Mouse (Mus musculus) lung, embryonic 14.5 days (tissue): ENCODE results near the gene Msh6. TPM values are rescaled to one million over a fixed set of nuclear protein-coding genes. Genes with fewer than 3 reads are reported as not detected.

ENCODE experiments used
- ATAC-seq: fragments of 200-750 bp; cut with Nextera tagmentation; 2 replicates; pipeline ENCODE4 v1.8.0; 2017; ENCODE audit warnings: mild to moderate bottlenecking, moderate TSS enrichment, moderate library complexity; ENCODE audit not compliant: insufficient read depth
- DNase-seq: peaks from one replicate; pipeline ENCODE4 v3.0.0-alpha.2; 2015
- H3K27ac ChIP-seq: fragments of 300-500 bp; sonication (generic); 2 replicates; pipeline ENCODE4 v1.5.1; 2014; ENCODE audit warnings: low read depth, mild to moderate bottlenecking, moderate library complexity
- H3K27me3 ChIP-seq: fragments of 300-500 bp; sonication (generic); 2 replicates; pipeline ENCODE4 v1.6.1; 2014; ENCODE audit warnings: low read length, control low read depth; ENCODE audit not compliant: insufficient read depth
- H3K36me3 ChIP-seq: fragments of 300-500 bp; sonication (generic); 2 replicates; pipeline ENCODE4 v1.6.1; 2014; ENCODE audit warnings: control low read depth; ENCODE audit not compliant: insufficient read depth
- H3K4me1 ChIP-seq: fragments of 300-500 bp; sonication (generic); 2 replicates; pipeline ENCODE4 v1.6.1; 2014; ENCODE audit warnings: antibody characterized with exemption, control low read depth; ENCODE audit not compliant: insufficient read depth
- H3K4me2 ChIP-seq: fragments of 300-500 bp; sonication (generic); 2 replicates; pipeline ENCODE4 v1.6.1; 2014; ENCODE audit warnings: mild to moderate bottlenecking
- H3K4me3 ChIP-seq: fragments of 300-500 bp; sonication (generic); 2 replicates; pipeline ENCODE4 v1.5.1; 2014; ENCODE audit warnings: low read depth, low read length
- H3K9ac ChIP-seq: fragments of 300-500 bp; sonication (generic); 2 replicates; pipeline ENCODE4 v1.6.1; 2014
- H3K9me3 ChIP-seq: fragments of 300-500 bp; sonication (generic); 2 replicates; pipeline ENCODE4 v1.6.1; 2016; ENCODE audit warnings: low read depth, low read length, control low read depth
- CTCF ChIP-seq: IDR thresholded peaks from 2 replicates; pipeline ENCODE4 v1.5.1; 2016; ENCODE audit warnings: antibody characterized with exemption, low read depth
- WGBS: fragments of 180-500 bp; shearing (Covaris S2); extraction: QIAGEN DNeasy Blood & Tissue Kit; methylation state at CpG from one replicate; pipeline ENCODE4 v1.1.7; 2014; 5-methylcytosine and 5-hydroxymethylcytosine counted together
- polyA plus RNA-seq: library from polyadenylated mRNA; unstranded; fragments of >200 nt; fragmentation: Nextera tagmentation; extraction: Ambion mirVana; gene quantifications from 2 replicates; pipeline ENCODE4 v1.2.1, GENCODE M21; 2014

Gene Msh6
- polyA plus RNA-seq, 1 experiment from 2014 or later, result 69.8 TPM

DNA sequence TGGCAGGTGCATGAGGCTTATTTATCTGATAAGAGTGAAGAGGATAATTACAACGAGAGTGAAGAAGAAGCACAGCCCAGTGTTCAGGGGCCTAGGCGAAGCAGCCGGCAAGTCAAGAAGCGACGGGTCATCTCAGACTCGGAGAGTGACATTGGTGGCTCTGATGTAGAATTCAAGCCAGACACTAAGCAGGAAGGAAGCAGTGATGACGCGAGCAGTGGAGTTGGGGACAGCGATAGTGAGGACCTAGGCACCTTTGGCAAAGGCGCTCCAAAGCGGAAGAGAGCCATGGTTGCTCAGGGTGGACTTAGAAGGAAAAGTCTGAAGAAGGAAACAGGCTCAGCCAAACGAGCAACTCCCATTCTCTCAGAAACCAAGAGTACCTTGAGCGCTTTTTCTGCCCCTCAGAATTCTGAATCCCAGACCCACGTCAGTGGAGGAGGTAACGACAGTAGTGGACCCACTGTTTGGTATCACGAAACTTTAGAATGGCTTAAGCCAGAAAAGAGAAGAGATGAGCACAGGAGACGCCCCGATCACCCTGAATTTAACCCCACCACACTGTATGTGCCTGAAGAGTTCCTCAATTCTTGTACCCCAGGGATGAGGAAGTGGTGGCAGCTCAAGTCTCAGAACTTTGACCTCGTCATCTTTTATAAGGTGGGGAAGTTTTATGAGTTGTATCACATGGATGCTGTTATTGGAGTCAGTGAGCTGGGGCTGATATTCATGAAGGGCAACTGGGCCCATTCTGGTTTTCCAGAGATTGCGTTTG lies 9.8 kb downstream of the Msh6 start:
- peaks cover 92% of the 10 kb centered on the region for H3K36me3 ChIP-seq
- H3K4me3 ChIP-seq, result no peak overlapping the region
- ATAC-seq (no peak), DNase-seq (no peak)
- no peak overlapping the region for H3K9ac ChIP-seq
- H3K4me2 ChIP-seq, result no peak overlapping the region
- no peaks in the 10 kb centered on the region for H3K27me3 ChIP-seq
- no peaks in the 10 kb centered on the region for H3K9me3 ChIP-seq
- TF ChIP-seq CTCF, result no peak
- WGBS, result 90% methylated on average over 20 of the region's 20 CpGs
- no peaks in the 10 kb centered on the region for H3K4me1 ChIP-seq
- no peak overlapping the region for H3K27ac ChIP-seq

DNA sequence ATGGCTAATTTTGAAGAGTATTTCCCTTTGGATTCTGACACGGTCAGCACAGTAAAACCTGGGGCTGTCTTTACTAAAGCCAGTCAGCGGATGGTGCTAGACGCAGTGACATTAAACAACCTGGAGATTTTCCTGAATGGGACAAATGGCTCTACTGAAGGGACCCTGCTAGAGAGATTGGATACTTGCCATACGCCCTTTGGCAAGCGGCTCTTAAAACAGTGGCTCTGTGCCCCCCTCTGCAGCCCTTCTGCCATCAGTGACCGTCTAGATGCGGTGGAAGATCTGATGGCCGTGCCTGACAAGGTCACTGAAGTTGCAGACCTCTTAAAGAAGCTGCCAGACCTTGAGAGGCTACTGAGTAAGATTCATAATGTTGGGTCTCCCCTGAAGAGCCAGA lies 11.1 kb downstream of the Msh6 start:
- WGBS, result 84% methylated on average over 8 of the region's 8 CpGs
- DNase-seq (no peak), ATAC-seq (no peak)
- no peaks in the 10 kb centered on the region for H3K27me3 ChIP-seq
- H3K4me1 ChIP-seq, result no peaks in the 10 kb centered on the region
- no peak overlapping the region for H3K27ac ChIP-seq
- TF ChIP-seq CTCF, result no peak
- no peak overlapping the region for H3K9ac ChIP-seq
- H3K4me2 ChIP-seq, result no peak overlapping the region
- H3K4me3 ChIP-seq, result no peak overlapping the region
- no peaks in the 10 kb centered on the region for H3K9me3 ChIP-seq
- peaks cover 94% of the 10 kb centered on the region for H3K36me3 ChIP-seq

DNA sequence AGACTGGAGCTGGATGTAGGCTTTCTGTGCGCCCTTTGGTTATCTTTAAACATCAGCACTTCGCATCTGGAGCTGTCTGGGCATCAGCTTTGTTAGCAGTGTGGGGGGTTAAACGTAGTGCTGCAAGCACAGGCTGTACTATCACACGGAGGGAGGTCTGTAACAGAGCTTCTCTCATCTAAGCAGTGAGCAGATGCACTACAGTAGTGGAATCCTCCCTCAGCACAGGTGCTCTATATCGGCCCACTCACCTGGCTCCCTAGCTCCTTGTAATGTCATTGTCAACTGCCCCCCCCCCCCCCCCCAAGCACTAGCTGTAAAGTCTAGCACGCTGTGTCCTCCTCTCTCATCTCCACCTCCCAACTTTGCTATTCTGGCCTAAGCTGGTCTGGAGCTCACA lies 12.6 kb downstream of the Msh6 start:
- DNase-seq (no peak), ATAC-seq (no peak)
- Histone ChIP-seq H3K4me1 (no peaks in the 10 kb centered on the region), H3K9ac (no peak overlapping the region), H3K4me2 (no peak overlapping the region), H3K9me3 (no peaks in the 10 kb centered on the region), H3K27ac (no peak overlapping the region), H3K27me3 (no peaks in the 10 kb centered on the region), H3K36me3 (peaks cover 94% of the 10 kb centered on the region), H3K4me3 (no peak overlapping the region)
- 56% methylated on average over 6 of the region's 6 CpGs for WGBS
- TF ChIP-seq CTCF, result no peak

DNA sequence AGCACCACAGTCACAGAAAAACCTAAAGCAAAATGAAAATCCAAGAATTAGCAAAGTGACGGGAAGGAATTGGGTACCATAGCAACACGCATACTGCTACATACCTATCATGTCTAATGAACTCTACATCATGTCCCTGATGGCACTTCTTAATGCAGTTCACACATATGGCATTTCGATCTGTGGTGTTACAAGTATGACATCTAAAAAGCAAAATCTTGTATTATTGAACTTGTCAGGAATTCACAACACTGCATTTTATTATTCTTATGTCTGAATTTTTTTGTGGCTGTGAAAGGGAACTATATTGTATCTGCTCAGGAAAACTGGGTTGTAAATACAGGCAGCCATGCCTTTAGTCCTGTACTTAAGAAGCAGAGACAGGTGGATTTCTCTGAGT lies 17.3 kb downstream of the Msh6 start:
- WGBS, result 85% methylated on average over 3 of the region's 3 CpGs
- ATAC-seq (no peak), DNase-seq (no peak)
- Histone ChIP-seq H3K4me2 (no peak overlapping the region), H3K27ac (no peak overlapping the region), H3K9me3 (no peaks in the 10 kb centered on the region), H3K27me3 (no peaks in the 10 kb centered on the region), H3K36me3 (peaks cover 89% of the 10 kb centered on the region), H3K9ac (no peak overlapping the region), H3K4me1 (no peaks in the 10 kb centered on the region), H3K4me3 (no peak overlapping the region)
- no peak for TF ChIP-seq CTCF

DNA sequence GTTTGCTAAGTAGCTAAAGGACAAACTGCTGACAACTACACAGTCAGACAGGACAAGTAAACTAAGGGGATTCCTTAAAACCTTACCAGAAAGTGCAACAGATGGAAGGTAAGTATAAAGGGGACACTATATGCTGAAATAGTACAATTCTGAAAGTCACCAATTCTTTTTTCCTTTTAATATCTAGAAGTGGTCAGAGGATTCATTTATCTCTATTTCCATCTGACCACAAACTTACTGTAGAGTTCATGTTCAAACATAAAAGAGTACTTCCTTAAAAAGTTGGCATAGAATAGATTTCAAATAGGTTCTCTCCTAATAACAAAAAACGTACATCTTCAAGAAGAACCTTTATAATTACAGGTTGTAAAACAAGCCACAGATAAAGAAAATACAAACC lies 18.5 kb downstream of the Msh6 start:
- no peak for TF ChIP-seq CTCF
- 69% methylated on average over 1 of the region's 1 CpGs for WGBS
- no peak overlapping the region for H3K4me3 ChIP-seq
- H3K4me1 ChIP-seq, result no peaks in the 10 kb centered on the region
- ATAC-seq (no peak), DNase-seq (no peak)
- H3K4me2 ChIP-seq, result no peak overlapping the region
- H3K27me3 ChIP-seq, result no peaks in the 10 kb centered on the region
- peaks cover 88% of the 10 kb centered on the region for H3K36me3 ChIP-seq
- H3K9me3 ChIP-seq, result no peaks in the 10 kb centered on the region
- H3K27ac ChIP-seq, result no peak overlapping the region
- H3K9ac ChIP-seq, result no peak overlapping the region

DNA sequence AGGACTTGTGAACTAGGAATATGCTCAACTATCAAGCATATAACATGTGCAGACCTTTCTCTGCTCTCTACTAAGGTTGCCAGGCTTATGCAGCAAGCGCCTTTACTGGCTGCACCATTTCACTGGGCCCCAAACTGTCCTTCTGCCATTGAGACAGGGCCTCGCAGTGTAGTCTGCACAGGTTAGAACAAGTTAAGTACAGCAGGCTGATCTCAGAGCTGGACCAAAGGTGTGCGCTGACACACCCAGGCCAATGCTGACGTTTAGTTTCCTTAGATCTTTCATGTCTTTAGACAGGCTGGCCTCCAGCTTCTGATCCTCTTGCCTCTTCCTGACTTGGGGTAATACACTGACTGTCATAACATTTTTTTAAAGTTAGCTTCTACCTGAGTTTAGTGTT lies 22.9 kb downstream of the Msh6 start:
- 81% methylated on average over 4 of the region's 4 CpGs for WGBS
- no peak overlapping the region for H3K4me2 ChIP-seq
- TF ChIP-seq CTCF, result no peak
- no peak for DNase-seq
- H3K9me3 ChIP-seq, result no peaks in the 10 kb centered on the region
- no peak overlapping the region for H3K4me3 ChIP-seq
- H3K4me1 ChIP-seq, result no peaks in the 10 kb centered on the region
- no peak overlapping the region for H3K9ac ChIP-seq
- H3K36me3 ChIP-seq, result peaks cover 87% of the 10 kb centered on the region
- no peaks in the 10 kb centered on the region for H3K27me3 ChIP-seq
- ATAC-seq, result no peak
- H3K27ac ChIP-seq, result no peak overlapping the region

DNA sequence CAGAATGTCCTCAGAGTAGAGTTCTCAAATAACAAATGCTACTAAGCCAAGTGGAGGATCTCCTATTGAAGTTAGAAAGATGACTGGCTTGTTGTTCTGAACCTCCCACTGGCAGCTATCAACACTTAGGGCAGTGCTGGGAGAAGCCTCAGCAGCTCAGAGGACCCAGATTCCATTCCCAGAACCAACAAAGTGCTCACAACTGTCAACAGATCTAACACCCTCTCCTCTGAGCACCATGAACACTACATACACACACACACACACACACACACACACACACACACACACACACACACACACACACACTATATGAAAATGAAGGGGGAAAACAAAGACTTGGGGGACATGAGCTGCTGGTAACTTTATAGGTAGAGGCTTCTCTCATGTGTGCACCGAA lies 30.0 kb downstream of the Msh6 start:
- no peak for TF ChIP-seq CTCF
- no peaks in the 10 kb centered on the region for H3K4me1 ChIP-seq
- H3K27ac ChIP-seq, result no peak overlapping the region
- H3K9me3 ChIP-seq, result no peaks in the 10 kb centered on the region
- 96% methylated on average over 1 of the region's 1 CpGs for WGBS
- peaks cover 83% of the 10 kb centered on the region for H3K36me3 ChIP-seq
- H3K27me3 ChIP-seq, result no peaks in the 10 kb centered on the region
- ATAC-seq (no peak), DNase-seq (no peak)
- no peak overlapping the region for H3K4me3 ChIP-seq
- H3K4me2 ChIP-seq, result no peak overlapping the region
- H3K9ac ChIP-seq, result no peak overlapping the region
